Mouse (Mus musculus) cerebellum, adult 2 months (tissue): Measurements from ENCODE around the gene Syne3.

Experiments
- CTCF ChIP-seq: fragments of 200-500 bp; IDR thresholded peaks from 2 replicates; pipeline ENCODE4 v1.5.1; 2011; ENCODE audit warnings: low read depth, mild to moderate bottlenecking, control low read depth, low read length, moderate library complexity, borderline replicate concordance; ENCODE audit not compliant: insufficient read depth
- POLR2A ChIP-seq: fragments of 200-500 bp; IDR thresholded peaks from 2 replicates; pipeline ENCODE4 v1.6.1; 2011; ENCODE audit warnings: low read length, control low read depth, borderline replicate concordance; ENCODE audit not compliant: insufficient read depth

DNA sequence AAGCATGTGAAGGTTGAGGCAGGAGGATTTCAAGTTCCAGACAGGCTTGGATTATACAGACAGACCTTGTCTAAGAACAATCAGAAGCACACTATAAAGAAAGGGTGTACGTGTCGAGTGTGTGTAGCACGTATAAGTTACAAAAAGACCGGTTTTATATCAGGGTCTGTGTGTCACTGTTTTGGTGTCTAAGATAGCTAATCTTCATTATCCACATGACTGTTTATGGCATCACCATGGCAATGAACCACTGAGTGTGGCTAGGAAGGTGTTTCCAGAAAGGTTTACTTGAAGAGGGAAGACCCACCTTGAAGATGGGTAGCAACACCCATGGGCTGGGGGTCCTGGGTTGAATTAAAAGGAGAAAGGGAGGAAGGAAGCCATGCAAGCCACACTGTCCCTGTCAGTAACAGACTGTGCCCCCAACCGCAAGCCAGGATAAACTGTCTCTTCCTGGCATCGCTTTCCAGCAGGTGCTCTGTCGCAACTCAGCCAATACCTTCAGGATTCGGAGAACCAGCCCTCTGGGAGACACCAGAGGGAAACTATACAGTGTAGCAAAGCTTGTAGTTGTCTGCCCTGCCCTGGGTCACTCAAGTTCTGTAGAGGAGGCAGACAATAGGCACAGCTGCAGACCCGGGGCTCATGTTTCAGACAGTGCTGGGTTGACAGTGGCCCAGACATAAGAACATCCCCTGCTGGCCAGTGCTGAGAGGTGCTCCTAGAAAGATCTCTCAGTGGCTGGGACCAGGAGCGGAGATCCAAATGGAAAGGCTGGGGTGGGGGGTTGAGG is 7.1 kb downstream of the Syne3 start:
- TF ChIP-seq CTCF (no peak), POLR2A (no peak)
